Mouse (Mus musculus) neutrophil, adult 5-6 weeks (primary cell): ENCODE data around the gene Ttc36. TPM values are rescaled to one million over a fixed set of nuclear protein-coding genes. Genes with fewer than 3 reads are reported as not detected.
"Not testable (repeated sequence)": the region's sequence is repeated elsewhere in the genome, so short reads cannot be mapped to it uniquely, and the experiment has no call there.

Source experiments
- ATAC-seq: fragments of 151-379, 151-347 bp; 2 replicates; pipeline ENCODE4 v1.8.0; 2017; ENCODE audit warnings: mild to moderate bottlenecking, moderate TSS enrichment; ENCODE audit not compliant: insufficient number of reproducible peaks, poor library complexity, low FRiP score, severe bottlenecking; ENCODE audit errors: extremely low read depth
- total RNA-seq: library from RNA; stranded (forward); fragments of 200-1000 nt; gene quantifications from 2 replicates; pipeline ENCODE4 v1.2.3, GENCODE M21; 2017

The Ttc36 gene
- total RNA-seq, 1 experiment from 2014 or later = 0.93 TPM

DNA sequence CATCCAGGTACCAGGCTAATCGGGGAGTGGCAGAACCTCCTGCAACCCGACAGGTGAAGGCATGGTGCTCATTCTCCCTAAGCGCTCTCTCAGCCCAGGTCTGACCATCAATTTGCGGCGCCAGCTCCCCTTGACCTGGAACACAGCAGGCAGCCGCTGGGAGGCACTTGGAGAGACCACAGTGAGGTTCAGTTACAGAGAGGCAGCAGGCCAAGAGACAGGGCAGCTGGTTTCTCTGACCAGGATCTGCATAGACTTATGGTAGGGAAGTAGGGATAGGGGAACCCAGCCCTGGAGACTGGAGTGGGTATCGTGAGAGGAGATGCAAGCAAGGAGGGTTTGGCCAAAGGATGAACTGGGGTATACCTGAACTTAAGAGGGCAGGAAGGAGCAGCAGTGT lies 4.6 kb downstream of the Ttc36 start:
- no peak for ATAC-seq

GRCm38 (mm10) chr9:44792842-44793241 lies 10.0 kb downstream of the Ttc36 start:
- no peak for ATAC-seq

- ATAC-seq = peak; percentile 99
Observed at GRCm38 (mm10) chr9:44772750-44773651, 29.9 kb downstream of the Ttc36 start.

DNA sequence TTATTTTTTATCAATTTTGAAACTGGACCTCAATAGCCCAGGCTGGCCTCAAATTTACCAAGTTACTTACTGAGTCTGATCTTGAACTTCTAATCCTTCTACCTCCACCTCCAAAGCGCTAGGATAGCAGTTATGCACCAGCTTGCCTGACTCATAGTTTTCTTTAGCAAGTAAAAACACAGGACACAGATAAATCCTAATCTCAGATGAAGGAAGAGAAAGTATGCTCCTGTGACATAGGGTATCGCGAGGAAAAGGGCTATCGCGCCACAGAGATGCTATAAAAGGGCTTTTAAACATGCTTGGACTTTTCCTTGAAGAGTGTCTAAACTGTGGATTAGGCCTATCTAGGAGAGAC lies 30.5 kb downstream of the Ttc36 start:
- ATAC-seq = no peak

- ATAC-seq = no peak
Observed at GRCm38 (mm10) chr9:44771376-44771775, 31.5 kb downstream of the Ttc36 start.

DNA sequence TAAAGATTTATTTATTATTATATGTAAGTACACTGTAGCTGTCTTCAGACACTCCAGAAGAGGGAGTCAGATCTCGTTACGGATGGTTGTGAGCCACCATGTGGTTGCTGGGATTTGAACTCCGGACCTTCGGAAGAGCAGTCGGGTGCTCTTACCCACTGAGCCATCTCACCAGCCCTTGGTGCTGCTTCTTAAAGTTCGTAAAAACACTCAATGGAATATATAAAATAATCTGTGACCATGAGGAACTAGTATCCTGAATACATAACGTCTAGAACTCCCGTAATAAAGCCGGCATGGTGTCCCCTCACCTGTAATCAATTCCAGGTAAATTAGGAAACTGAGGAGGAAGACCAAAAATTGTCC lies 34.9 kb downstream of the Ttc36 start:
- ATAC-seq = not testable (repeated sequence)

DNA sequence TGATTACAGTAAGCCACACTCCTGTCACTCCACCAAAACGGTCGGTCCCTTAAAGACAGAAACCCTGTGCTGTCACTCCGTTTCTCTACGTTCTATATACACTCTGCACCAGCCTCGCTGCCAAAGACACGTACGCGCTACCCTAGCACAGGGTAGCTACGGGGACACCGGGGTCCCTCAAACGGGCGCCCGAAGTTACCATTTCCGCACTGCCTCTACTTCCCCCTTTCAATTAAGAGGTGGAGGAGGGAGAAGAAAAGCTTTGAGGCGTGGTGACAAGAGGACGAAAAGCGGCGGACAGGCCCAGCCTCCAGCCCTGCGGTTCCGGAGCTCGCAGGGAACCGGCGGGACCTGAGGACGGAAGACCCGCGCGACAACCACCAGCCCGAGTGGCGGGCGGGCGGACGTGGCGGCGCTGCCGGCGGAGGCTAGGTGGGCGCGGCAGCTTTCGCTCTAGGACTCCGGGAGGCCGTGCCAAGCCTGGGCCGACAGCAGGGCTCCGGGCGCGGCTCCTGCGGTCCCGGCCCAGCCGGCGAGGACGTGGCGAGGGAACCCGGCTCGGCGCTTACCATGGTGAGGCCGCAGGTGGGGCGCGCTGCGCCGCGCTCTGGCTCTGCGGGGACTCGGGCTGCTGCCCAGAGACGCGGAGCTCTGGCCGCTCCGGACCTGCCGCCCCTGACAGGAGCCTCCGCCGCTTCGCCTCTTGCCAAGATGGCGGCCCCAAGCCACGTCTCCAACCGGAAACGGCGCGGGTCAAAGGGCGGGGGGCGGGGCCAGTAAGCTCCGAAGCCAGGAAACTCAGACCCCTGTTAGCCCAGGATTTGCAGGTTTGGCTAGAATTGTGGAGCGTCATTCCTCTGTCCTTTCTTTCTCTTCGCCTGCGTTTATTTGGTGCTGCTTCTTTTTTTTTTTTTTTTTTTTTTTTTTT lies 35.5 kb downstream of the Ttc36 start, which contains the start of the genes Arcn1 and Ift46:
Arcn1 (minus strand) TSS at position 745 of the 928 bp plus-strand sequence.
Ift46 (plus strand) TSS at position 808 of the 928 bp plus-strand sequence.
- peak; percentile 84 for ATAC-seq

DNA sequence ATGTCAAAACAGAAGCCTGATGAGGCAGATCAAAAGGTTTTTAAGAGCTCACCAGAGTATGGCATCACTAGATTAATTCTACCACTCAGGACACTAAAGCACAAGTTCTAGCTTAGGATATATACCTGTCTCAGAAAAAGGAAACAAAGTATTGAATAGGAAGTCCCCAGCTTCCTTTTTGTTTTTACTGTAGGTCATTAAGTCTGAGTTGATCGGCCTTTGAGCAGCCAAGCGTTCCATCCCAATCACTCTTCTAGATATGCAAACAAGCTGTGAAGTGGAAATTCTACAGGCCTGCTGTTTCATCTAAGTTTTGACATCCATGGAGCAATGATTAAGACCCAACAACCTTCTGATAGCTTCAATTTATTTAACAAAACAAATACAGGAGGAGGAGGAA lies 42.0 kb downstream of the Ttc36 start:
- no peak for ATAC-seq

Other genes with a start within 250 kb of the Ttc36 start
- 207 and 222 TPM in 2 replicates for gene Cxcr5, start 241.2 kb downstream of the Ttc36 start, total RNA-seq
- 301 and 311 TPM in 2 replicates for gene Ddx6, start 198.2 kb downstream of the Ttc36 start, total RNA-seq
- gene Treh, start 129.8 kb downstream of the Ttc36 start, total RNA-seq = not detected in 2 replicates
- gene Phldb1, start 67.9 kb downstream of the Ttc36 start, total RNA-seq = 0.25 TPM in 1 of 2 replicates, not detected in the other
- 130 and 132 TPM in 2 replicates for gene Arcn1, start 35.2 kb downstream of the Ttc36 start, total RNA-seq
- 49.6 and 51.0 TPM in 2 replicates for gene Ift46, start 35.2 kb downstream of the Ttc36 start, total RNA-seq
- gene Tmem25, start 3.8 kb downstream of the Ttc36 start, total RNA-seq = 0.25 TPM in 1 of 2 replicates, not detected in the other
- gene Kmt2a, start 78.2 kb upstream of the Ttc36 start, total RNA-seq = 56.5 and 64.5 TPM in 2 replicates
- 48.6 and 74.2 TPM in 2 replicates for gene Atp5l, start 117.7 kb upstream of the Ttc36 start, total RNA-seq
- 45.8 and 48.0 TPM in 2 replicates for gene Ube4a, start 162.5 kb upstream of the Ttc36 start, total RNA-seq
- gene Cd3g, start 177.4 kb upstream of the Ttc36 start, total RNA-seq = 81.3 and 90.1 TPM in 2 replicates
- gene Cd3d, start 178.7 kb upstream of the Ttc36 start, total RNA-seq = 18.5 and 21.4 TPM in 2 replicates
- gene Cd3e, start 206.6 kb upstream of the Ttc36 start, total RNA-seq = 14.1 and 18.3 TPM in 2 replicates
- 0.23 and 0.49 TPM in 2 replicates for gene Mpzl2, start 236.7 kb upstream of the Ttc36 start, total RNA-seq